Mouse (Mus musculus) stomach, postnatal 0 days (tissue): Measurements from ENCODE around the gene Sprn.

ENCODE experiments used
- CTCF ChIP-seq: IDR thresholded peaks from 2 replicates; pipeline ENCODE4 v1.5.1; 2016; ENCODE audit warnings: antibody characterized with exemption, low read depth, mild to moderate bottlenecking, moderate library complexity
- EP300 ChIP-seq: optimal IDR thresholded peaks from 2 replicates; pipeline ENCODE3; 2016; ENCODE audit warnings: antibody characterized with exemption

DNA sequence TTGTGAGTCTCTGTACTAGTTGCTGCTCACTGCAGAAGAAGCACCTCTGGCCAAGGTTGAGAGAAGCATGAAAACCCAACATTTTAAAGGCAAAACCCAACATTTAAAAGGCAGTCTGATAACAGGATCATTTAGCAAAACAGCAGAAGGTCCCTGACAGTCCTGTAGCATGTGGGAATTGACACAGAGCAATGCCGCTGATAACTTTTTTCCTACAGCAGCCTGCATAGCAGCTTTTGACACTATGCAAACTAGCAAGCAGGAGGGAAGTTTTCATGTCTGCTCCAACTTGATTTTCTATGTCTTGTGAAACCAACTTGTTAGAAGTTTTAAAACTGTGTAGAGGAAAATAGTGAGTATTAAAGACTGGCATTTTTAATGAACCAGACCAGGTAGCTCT, 30.3 kb downstream of the Sprn start:
- TF ChIP-seq CTCF (no peak), EP300 (no peak)
